Mouse (Mus musculus): ENCODE data around the gene Reps2.

DNA sequence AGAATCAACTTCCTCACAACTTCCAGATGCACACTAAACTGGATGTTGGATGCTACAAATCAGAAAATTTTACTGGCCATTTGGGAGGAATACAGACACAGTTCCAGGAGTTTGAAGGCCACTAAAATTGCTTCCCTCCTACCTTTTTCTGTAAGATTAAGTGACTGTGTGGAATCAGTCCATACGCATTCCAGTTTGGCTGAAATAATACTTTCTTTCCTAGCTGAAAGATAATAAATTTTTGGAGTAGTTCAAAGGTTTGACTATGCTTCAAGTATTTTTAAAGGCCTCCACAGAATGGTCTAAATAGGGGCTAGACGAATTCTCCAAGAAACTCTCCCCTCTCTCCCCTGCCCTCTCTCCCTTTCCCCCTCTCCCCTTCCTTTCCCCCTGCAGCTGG lies 75.0 kb downstream of the Reps2 start:
- no peak for TF ChIP-seq TAL1 (IDR thresholded peaks at IDR 0.05; ENCODE audit: low read length)
- no peak for TF ChIP-seq GATA1 (IDR thresholded peaks at IDR 0.05; ENCODE audit: low read length)

Data from erythroblast, embryonic 14.5 days (primary cell).